Mouse (Mus musculus) c-Kit-positive CD71-positive TER-119-negative erythroid progenitor cells, embryonic 14.5 days (primary cell): ENCODE measurements around the gene Abcf3.

Source experiments
- DNase-seq: peaks from one replicate; pipeline ENCODE4 v3.0.0-alpha.2; 2013; ENCODE audit warnings: low read depth

Gene Abcf3

DNA sequence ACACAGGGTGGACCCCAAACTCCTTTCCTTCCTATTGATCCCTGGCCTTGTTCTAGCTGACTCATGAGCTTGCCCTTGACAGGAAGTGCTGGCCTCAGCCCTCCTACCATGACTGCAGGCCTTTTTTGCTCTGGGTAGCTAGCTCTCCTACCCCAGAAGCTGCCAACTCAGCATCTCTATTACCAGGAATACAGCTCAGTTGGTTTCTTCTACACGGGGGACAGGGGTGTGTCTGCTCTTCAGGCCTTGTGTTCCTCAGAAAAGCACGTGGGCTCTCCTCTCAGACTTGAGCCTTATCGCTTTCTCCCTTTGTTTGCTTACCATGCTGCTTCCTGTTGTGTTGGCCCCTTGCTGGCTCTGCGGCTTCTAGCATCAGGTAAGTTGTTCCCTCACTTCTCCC is 7.9 kb upstream of the Abcf3 start:
- no peak for DNase-seq

- DNase-seq: no peak
Measured at GRCm38 (mm10) chr16:20545696-20546095, 2.7 kb upstream of the Abcf3 start.

- DNase-seq: no peak
Measured at GRCm38 (mm10) chr16:20547423-20547822, 954 bp upstream of the Abcf3 start.

DNA sequence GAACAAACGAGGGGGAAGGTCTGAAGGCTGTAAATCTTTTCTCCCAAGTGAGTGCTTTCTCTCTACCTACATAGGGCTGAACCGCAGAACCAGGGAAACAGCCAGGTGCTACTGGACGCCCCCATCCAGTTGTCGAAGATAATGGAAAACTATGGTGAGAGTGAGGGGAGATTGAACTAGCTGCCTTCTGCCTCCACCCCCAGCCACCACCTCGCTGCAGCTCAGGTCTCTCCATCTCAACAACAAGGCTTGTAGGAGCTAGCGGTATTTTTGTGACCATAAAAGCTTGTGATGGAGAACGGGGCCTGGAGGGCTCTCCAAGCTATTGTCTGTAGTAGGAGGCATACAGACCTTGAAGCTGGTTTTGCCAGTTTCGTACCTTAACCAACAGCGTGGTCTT is 784 bp downstream of the Abcf3 start:
- no peak for DNase-seq

GRCm38 (mm10) chr16:20551691-20552090 is 3.3 kb downstream of the Abcf3 start:
- DNase-seq: no peak

DNA sequence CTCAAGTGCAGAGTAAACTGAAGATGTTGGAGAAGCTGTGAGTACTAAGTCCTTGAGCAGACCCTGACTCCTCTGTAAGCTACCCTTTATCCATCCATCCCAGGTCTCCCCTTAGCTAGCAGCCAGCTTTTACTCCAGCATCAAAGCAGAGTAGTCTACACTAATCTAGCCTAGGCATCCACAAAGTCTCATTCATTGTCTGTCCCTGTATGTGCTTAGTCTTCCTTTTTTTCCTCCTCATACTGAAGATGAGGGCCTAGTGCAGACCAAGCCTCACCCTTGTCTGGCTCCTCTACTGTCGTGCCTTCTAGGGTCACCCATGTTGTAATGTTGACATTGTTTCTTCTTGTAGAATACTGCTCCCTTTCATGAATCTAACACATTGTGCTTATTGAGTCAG is 4.2 kb downstream of the Abcf3 start:
- no peak for DNase-seq

DNA sequence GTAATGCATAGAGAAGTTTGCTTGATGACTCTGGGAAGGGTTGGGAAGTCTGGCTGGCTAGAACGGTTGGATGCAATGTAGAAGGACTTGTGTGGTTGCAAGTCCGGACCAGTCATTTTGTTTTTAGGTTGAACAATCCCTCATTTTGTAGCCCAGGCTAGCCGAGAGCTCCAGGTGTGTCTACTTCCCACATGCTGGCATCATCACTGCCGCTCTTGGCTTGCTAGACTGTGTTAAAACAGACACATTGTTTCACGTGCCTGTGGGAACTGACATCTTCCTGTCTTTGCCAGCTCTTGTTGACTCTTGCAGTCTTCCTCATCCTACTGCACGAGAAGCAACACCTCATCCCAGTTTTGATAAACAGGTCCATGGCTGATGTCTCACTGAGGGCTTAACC is 6.6 kb downstream of the Abcf3 start:
- no peak for DNase-seq

GRCm38 (mm10) chr16:20557381-20557780 is 9.0 kb downstream of the Abcf3 start:
- no peak for DNase-seq

DNA sequence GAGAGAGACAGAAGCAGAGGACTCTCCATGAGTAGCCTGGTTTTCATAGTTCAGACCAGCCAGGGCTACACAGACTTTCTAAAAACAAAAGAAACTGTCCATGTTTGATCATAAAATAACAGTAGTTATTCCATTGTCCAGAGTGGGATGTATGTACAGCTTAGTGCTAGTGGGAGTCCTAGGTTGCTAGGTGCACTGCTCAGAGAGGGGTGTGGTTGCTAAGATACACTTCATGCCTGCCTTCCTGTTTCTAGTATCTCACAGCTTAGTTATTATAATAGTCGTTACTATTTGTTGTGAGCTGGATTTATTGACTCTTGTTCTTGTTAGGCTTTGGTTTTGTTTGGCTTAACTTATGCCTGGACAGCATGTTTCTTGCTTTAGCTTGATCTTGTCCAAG is 16.7 kb downstream of the Abcf3 start:
- no peak for DNase-seq

- no peak for DNase-seq
Measured at GRCm38 (mm10) chr16:20589366-20589938, 41.1 kb downstream of the Abcf3 start, which contains the start of gene Vwa5b2. TSS of gene Vwa5b2 (plus strand) at chr16:20589471.

DNA sequence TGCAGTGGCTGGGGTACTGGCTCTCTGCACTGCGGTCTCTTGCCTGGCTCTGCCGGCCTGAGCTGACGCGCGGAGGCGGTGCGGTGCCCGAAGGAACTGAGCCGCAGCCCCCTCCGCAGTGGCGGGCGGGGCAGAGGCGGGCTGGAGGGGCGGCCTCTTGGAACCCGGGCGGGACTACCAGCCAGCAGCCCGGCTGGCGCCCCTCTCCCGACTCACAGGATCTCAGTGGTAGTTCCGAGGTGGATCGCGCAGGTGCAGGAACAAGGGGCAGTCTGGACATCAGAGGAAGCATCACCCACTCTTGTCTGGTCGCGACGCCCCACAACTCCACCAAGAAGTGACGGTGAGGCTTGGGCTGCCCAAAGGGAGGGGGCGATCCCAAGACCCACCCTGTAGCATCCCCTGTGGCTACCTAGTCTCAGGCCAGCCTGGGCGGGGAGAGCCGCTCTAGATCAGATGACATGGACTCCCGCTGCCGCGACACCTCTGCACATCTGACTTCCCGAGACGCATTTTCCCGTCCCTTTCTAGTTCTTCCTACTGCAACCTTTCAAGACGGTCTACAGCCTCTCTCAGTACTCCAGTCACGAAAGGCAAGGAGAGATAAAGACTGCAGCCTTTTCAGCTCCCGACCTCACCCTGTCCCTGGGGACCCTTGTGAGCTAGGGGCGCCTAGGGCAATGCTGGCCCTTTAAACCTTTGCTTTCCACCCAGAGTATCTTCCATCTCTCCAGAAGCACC is 41.7 kb downstream of the Abcf3 start:
- DNase-seq: no peak

DNA sequence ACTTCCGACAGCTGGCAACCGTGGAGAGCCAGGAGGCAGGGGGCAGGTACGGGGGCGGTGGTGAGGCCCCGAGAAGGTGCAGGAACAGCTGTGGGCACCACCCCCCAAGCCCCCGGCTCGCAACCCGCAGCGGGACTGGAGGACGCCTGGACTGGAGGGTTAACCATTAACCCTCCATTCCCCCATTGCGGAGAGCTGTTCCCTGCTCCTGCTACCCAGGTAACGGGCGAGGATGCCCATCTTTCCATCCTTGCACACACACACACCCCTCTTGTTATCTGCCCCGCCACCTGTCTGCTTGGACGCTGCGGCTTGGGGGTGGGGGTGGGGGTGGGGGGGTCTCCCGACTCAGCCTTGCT is 42.3 kb downstream of the Abcf3 start:
- no peak for DNase-seq

- no peak for DNase-seq
Measured at GRCm38 (mm10) chr16:20591076-20591705, 42.8 kb downstream of the Abcf3 start.

GRCm38 (mm10) chr16:20595060-20595673 is 46.8 kb downstream of the Abcf3 start:
- peak; percentile 65 for DNase-seq

- no peak for DNase-seq
Measured at GRCm38 (mm10) chr16:20595737-20596136, 47.4 kb downstream of the Abcf3 start.

- DNase-seq: no peak
Measured at GRCm38 (mm10) chr16:20596687-20597441, 48.5 kb downstream of the Abcf3 start.

DNA sequence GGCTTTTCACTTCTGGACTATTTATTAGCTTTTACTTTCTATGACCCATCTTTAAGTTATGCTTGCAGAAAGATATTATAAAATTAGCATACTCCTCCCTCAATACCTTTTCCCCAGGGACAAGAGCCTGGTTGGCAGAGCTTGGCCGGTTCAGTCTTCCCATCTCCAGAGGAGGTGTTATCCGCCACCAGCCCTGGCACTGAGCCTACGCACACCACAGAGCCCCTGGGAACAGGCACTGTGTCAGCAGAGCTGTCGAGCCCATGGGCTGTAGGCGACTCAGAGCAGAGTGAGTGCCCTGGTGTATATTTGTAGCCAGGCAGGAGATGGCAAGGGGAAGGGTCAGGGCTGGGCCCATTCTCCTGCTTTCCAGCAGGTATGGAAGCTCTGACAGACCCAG is 52.1 kb downstream of the Abcf3 start:
- no peak for DNase-seq

GRCm38 (mm10) chr16:20604705-20605104 is 56.3 kb downstream of the Abcf3 start:
- DNase-seq: no peak

- DNase-seq: peak; percentile 83
Measured at GRCm38 (mm10) chr16:20610501-20611356, 62.4 kb downstream of the Abcf3 start.
